Comparison of ENCODE assay signal across 10 mouse cellular contexts in genomic region chr6:90763295-90763694, GRCm38 (mm10).
A peak's percentile ranks its signal among the peaks of the same experiment; 100 is the strongest.
DNase-seq lines count a peak whose midpoint lies in the region; ATAC-seq and TF ChIP-seq lines count a peak whose summit lies in the region.
"Had no signal": no experiment of that assay in that cellular context is flagged by ENCODE, and none has a peak within 500 bp of the region (broad histone marks: within the 10 kb centered on the region; RNA-seq: fewer than 3 reads in every experiment).

No protein-coding gene starts in this region.

- no peaks in the 10 kb centered on the region for H3K36me3 ChIP-seq in heart, embryonic 16.5 days (ENCODE audit: control insufficient read depth, insufficient read depth)
- H3K36me3 ChIP-seq in CH12.LX (replicated peaks in 1 of 2; ENCODE audit: control insufficient read depth in 1 of 2, insufficient read depth in 1 of 2, low read length in 1 of 2): peaks cover 0 to 37% of the 10 kb centered on the region in 2 experiments
- H3K36me3 ChIP-seq in embryonic facial prominence, embryonic 15.5 days: no peaks in the 10 kb centered on the region

- WGBS in heart, embryonic 16.5 days: 79% methylated on average over 4 of the region's 4 CpGs
- 62% methylated on average over 4 of the region's 4 CpGs for WGBS in embryonic facial prominence, embryonic 15.5 days

- no peak for TF ChIP-seq POLR2A in CH12.LX (IDR thresholded peaks at IDR 0.05; ENCODE audit: low read depth, low read length)

- H3K4me2 ChIP-seq in heart, embryonic 16.5 days (ENCODE audit: low read depth, low read length): peak overlapping the region; percentile 40
- H3K4me2 ChIP-seq in CH12.LX (ENCODE audit: insufficient read depth, low read depth, poor library complexity, severe bottlenecking): peak overlapping the region; percentile 84
- peak overlapping the region; percentile 24 for H3K4me2 ChIP-seq in embryonic facial prominence, embryonic 15.5 days (replicated peaks)

- no peak for DNase-seq in heart, adult 9 months (ENCODE audit: low spot score in 2 of 2)
- no peak for DNase-seq in CH12.LX (ENCODE audit: extremely low read depth)
- DNase-seq in kidney, postnatal 25 days: peak; percentile 47 to 88
- DNase-seq in left cerebral cortex, adult 11 months (ENCODE audit: low spot score): no peak
- DNase-seq in left cerebral cortex, postnatal 14 days (ENCODE audit: low spot score in 2 of 2): no peak
- DNase-seq: thymus, postnatal 14 days had no signal

- in situ Hi-C loops in CH12.LX (cut with MboI; ENCODE audit: low pct_ligation_motif_present, low pct_unique_long_range_greater_than_20kb, low sequenced_read_pairs): no loop called here

- no peaks in the 10 kb centered on the region for H3K9me3 ChIP-seq in heart, embryonic 16.5 days (replicated peaks; ENCODE audit: control insufficient read depth, low read length)
- no peaks in the 10 kb centered on the region for H3K9me3 ChIP-seq in CH12.LX (replicated peaks; ENCODE audit: low read length)
- H3K9me3 ChIP-seq in embryonic facial prominence, embryonic 15.5 days (replicated peaks): no peaks in the 10 kb centered on the region

- H3K4me3 ChIP-seq in heart, embryonic 16.5 days (ENCODE audit: low read length): peak overlapping the region; percentile 15; the same call in 1 of the 2 replicates
- H3K4me3 ChIP-seq in CH12.LX (replicated peaks in 1 of 3; ENCODE audit: low read depth in 2 of 3, low read length in 2 of 3, poor library complexity in 1 of 3): peak overlapping the region; percentile 68 to 96 (median 84)
- H3K4me3 ChIP-seq in embryonic facial prominence, embryonic 15.5 days (replicated peaks): peak overlapping the region; percentile 2; the same call in 1 of the 2 replicates
- H3K4me3 ChIP-seq: erythroblast, embryonic 14.5 days had no signal

- peak overlapping the region; percentile 80 for H3K27ac ChIP-seq in heart, embryonic 16.5 days (ENCODE audit: low read length)
- H3K27ac ChIP-seq in CH12.LX (ENCODE audit: insufficient read depth, low read depth): peak overlapping the region; percentile 56; the same call in 1 of the 2 replicates
- H3K27ac ChIP-seq in embryonic facial prominence, embryonic 15.5 days (replicated peaks): no peak overlapping the region

- dilution Hi-C loops in CH12.LX (cut with MboI; ENCODE audit: extremely low pct_ligation_motif_present, extremely low pct_unique_long_range_greater_than_20kb, low sequenced_read_pairs): no loop called here

- TF ChIP-seq EP300 in CH12.LX (IDR thresholded peaks at IDR 0.05; ENCODE audit: low read length): no peak

- no peak for TF ChIP-seq RAD21 in CH12.LX (IDR thresholded peaks at IDR 0.05; ENCODE audit: low read depth, low read length)

- intact Hi-C loops in left cerebral cortex, postnatal 14 days (cut with DNase I): no loop called here

- H3K79me2 ChIP-seq in CH12.LX (replicated peaks; ENCODE audit: control insufficient read depth, extremely low read depth, insufficient read depth, poor library complexity, severe bottlenecking): peaks cover 43% of the 10 kb centered on the region

- H3K27me3 ChIP-seq in heart, embryonic 16.5 days (ENCODE audit: control insufficient read depth, insufficient read depth, low read length): no peaks in the 10 kb centered on the region
- no peaks in the 10 kb centered on the region for H3K27me3 ChIP-seq in CH12.LX (replicated peaks)
- H3K27me3 ChIP-seq in embryonic facial prominence, embryonic 15.5 days: no peaks in the 10 kb centered on the region

- no peak for ATAC-seq in heart, embryonic 16.5 days (replicated peaks; ENCODE audit: extremely low read depth, insufficient read depth, low FRiP score)
- ATAC-seq in embryonic facial prominence, embryonic 15.5 days (ENCODE audit: insufficient number of reproducible peaks, low FRiP score, low TSS enrichment, low read depth): no peak
- ATAC-seq in inflammation-experienced regulatory T-cells, adult 6 months: no peak

- H3K4me1 ChIP-seq in heart, embryonic 16.5 days (ENCODE audit: control insufficient read depth, insufficient read depth, low read length): peaks cover 19% of the 10 kb centered on the region
- peaks cover 44 to 73% of the 10 kb centered on the region in 2 experiments for H3K4me1 ChIP-seq in CH12.LX (ENCODE audit: control insufficient read depth in 1 of 2, insufficient read depth in 2 of 2)
- H3K4me1 ChIP-seq in embryonic facial prominence, embryonic 15.5 days: peaks cover 36% of the 10 kb centered on the region

- H3K9ac ChIP-seq in heart, embryonic 16.5 days (ENCODE audit: low read length): peak overlapping the region; percentile 66
- peak overlapping the region; percentile 47 for H3K9ac ChIP-seq in CH12.LX (ENCODE audit: insufficient read depth, low read depth)
- H3K9ac ChIP-seq in embryonic facial prominence, embryonic 15.5 days: no peak overlapping the region

- TF ChIP-seq CTCF in CH12.LX (conservative IDR thresholded peaks at IDR 0.05 in 1 of 2, IDR thresholded peaks at IDR 0.05 in 1 of 2; ENCODE audit: low read depth in 2 of 2, low read length in 2 of 2): no peak

TF ChIP-seq in CH12.LX, 34 proteins besides CTCF, POLR2A, EP300 and RAD21:
- TF ChIP-seq ZMIZ1 (IDR thresholded peaks at IDR 0.05; ENCODE audit: low read depth, low read length) (no peak), NELFE (IDR thresholded peaks at IDR 0.05; ENCODE audit: low read depth, low read length) (no peak), USF1 (IDR thresholded peaks at IDR 0.05; ENCODE audit: low read depth, low read length) (no peak), SIN3A (IDR thresholded peaks at IDR 0.05; ENCODE audit: low read length) (no peak), ZKSCAN1 (IDR thresholded peaks at IDR 0.05; ENCODE audit: borderline replicate concordance, low read depth, low read length) (no peak), MEF2A (IDR thresholded peaks at IDR 0.05; ENCODE audit: borderline replicate concordance, low read depth, low read length) (0 out of 2 replicates have a peak, but pooled peaks have one; percentile 21), MAX (IDR thresholded peaks at IDR 0.05; ENCODE audit: low read length) (no peak)

Comparison
In these comparisons a context has a peak if more than half of its experiments do, and no peak if none do; other contexts are left out.
1. H3K4me2 ChIP-seq: peak in every context shown above with its lines; median percentile 84 in CH12.LX; 40 in heart, embryonic 16.5 days; 24 in embryonic facial prominence, embryonic 15.5 days.
2. H3K4me3 ChIP-seq: peak in every context shown above with its lines; median percentile 84 in CH12.LX; 15 in heart, embryonic 16.5 days; 2 in embryonic facial prominence, embryonic 15.5 days.
3. DNase-seq: peak in kidney, postnatal 25 days (2 of 2); none in heart, adult 9 months (0 of 2), CH12.LX (single experiment), left cerebral cortex, adult 11 months (single experiment) and left cerebral cortex, postnatal 14 days (0 of 2).